Comparison of ENCODE assay signal across 21 mouse cellular contexts in the genomic region with DNA sequence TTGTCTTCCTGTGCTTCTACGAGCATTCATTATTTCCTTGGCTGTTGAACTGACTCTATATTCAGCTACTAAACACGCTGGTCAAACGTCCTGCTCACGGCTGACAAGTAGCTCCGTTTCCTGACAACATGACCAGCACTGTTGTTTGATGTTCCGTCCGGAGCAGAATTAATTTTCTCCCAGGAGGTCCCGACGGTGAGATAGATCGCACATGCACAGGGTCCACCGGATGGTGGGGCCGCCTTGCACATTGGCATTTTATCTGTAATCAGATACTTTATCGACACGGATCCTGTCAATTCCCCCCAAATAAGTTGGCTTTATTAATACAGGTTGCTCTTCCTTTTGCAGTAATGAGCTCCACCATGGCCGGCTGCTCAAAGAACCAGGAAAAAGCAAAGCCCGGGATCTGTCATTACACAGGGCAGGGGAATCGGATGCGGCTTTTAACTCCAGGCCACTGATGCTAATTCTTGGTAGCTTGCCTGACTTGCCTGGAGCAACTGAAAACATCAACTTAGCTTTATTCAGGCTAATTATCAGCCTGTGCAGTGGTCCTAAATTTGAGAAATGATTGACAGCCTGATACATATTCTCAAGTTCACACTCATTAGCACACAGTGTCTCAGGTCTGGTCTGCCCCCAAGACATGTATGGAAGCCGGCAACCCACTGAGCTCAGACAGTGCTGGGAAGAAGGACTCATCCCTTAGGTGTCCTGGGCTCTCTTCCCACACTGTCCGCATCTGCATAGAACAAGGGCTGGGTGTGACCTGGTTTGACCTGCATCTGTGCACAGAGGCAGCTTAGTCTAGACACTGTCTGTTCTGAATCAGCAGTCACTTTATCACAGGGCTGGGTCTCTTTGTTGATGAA. TPM values are rescaled to one million over a fixed set of nuclear protein-coding genes. Genes with fewer than 3 reads are reported as not detected.
DNase-seq lines count a peak whose midpoint lies in the region; ATAC-seq lines count a peak whose summit lies in the region.
"Had no signal": no experiment of that assay in that cellular context is flagged by ENCODE, and none has a peak within 500 bp of the region (broad histone marks: within the 10 kb centered on the region; RNA-seq: fewer than 3 reads in every experiment).

No protein-coding gene starts in this region.

- H3K9ac ChIP-seq in hindbrain, embryonic 13.5 days, result no peak overlapping the region
- no peak overlapping the region for H3K9ac ChIP-seq in hindbrain, embryonic 16.5 days (ENCODE audit: low read depth, low read length)
- H3K9ac ChIP-seq: heart, embryonic 13.5 days; liver, embryonic 14.5 days; neural tube, embryonic 13.5 days; stomach, embryonic 15.5 days had no signal

- H3K36me3 ChIP-seq in hindbrain, embryonic 13.5 days, result no peaks in the 10 kb centered on the region
- no peaks in the 10 kb centered on the region for H3K36me3 ChIP-seq in hindbrain, embryonic 16.5 days (ENCODE audit: control insufficient read depth, insufficient read depth, low read length)
- H3K36me3 ChIP-seq: forebrain, embryonic 10.5 days; heart, embryonic 13.5 days; neural tube, embryonic 13.5 days; stomach, embryonic 15.5 days had no signal

- H3K27me3 ChIP-seq in hindbrain, embryonic 13.5 days, result peaks cover 13% of the 10 kb centered on the region; the same call in 1 of the 2 replicates
- H3K27me3 ChIP-seq in hindbrain, embryonic 16.5 days (replicated peaks; ENCODE audit: control insufficient read depth, insufficient read depth, low read length), result no peaks in the 10 kb centered on the region

- WGBS in hindbrain, embryonic 13.5 days, result 46% methylated on average over 20 of the region's 20 CpGs
- WGBS in hindbrain, embryonic 16.5 days, result 42% methylated on average over 20 of the region's 20 CpGs

- no peak overlapping the region for H3K4me3 ChIP-seq in hindbrain, embryonic 13.5 days
- H3K4me3 ChIP-seq in hindbrain, embryonic 16.5 days (ENCODE audit: low read length), result no peak overlapping the region
- H3K4me3 ChIP-seq: forebrain, embryonic 10.5 days; heart, embryonic 13.5 days; neural tube, embryonic 13.5 days; stomach, embryonic 15.5 days had no signal

- 0 out of 2 replicates have a peak overlapping the region, but pooled peaks have one; percentile 15 for H3K4me2 ChIP-seq in hindbrain, embryonic 13.5 days
- no peak overlapping the region for H3K4me2 ChIP-seq in hindbrain, embryonic 16.5 days (ENCODE audit: low read length)
- H3K4me2 ChIP-seq: heart, embryonic 13.5 days; neural tube, embryonic 13.5 days; stomach, embryonic 15.5 days had no signal

- DNase-seq in embryo, embryonic 10 days (ENCODE audit: low spot score), result peak; percentile 30
- no peak for DNase-seq in embryo, embryonic 9.5 days (ENCODE audit: extremely low spot score)
- peak; percentile 58 for DNase-seq in retina, postnatal 1 day
- no peak for DNase-seq in retina, embryonic 14.5 days (ENCODE audit: low spot score)
- no peak for DNase-seq in urinary bladder, postnatal 10 days (ENCODE audit: low spot score)
- no peak for DNase-seq in adipocyte (ENCODE audit: low spot score)
- DNase-seq: adrenal gland, postnatal 25 days; cerebellum, adult 18-20 months; heart, postnatal 4 days; kidney, adult 11 months; kidney, postnatal 10 days; right cerebral cortex, postnatal 25 days; thymus, adult 18-20 months; thymus, postnatal 4 days had no signal

- no peaks in the 10 kb centered on the region for H3K9me3 ChIP-seq in hindbrain, embryonic 13.5 days
- no peaks in the 10 kb centered on the region for H3K9me3 ChIP-seq in hindbrain, embryonic 16.5 days (ENCODE audit: control insufficient read depth, low read length)
- H3K9me3 ChIP-seq: forebrain, embryonic 10.5 days; heart, embryonic 13.5 days; neural tube, embryonic 13.5 days; stomach, embryonic 15.5 days had no signal

- peaks cover 24% of the 10 kb centered on the region for H3K4me1 ChIP-seq in hindbrain, embryonic 13.5 days (replicated peaks)
- peaks cover 6% of the 10 kb centered on the region for H3K4me1 ChIP-seq in hindbrain, embryonic 16.5 days (ENCODE audit: control insufficient read depth, insufficient read depth, low read depth, low read length)
- H3K4me1 ChIP-seq: stomach, embryonic 15.5 days had no signal

- no peak overlapping the region for H3K27ac ChIP-seq in hindbrain, embryonic 13.5 days
- no peak overlapping the region for H3K27ac ChIP-seq in hindbrain, embryonic 16.5 days (ENCODE audit: low read depth, low read length)
- H3K27ac ChIP-seq: forebrain, embryonic 10.5 days; heart, embryonic 13.5 days; liver, embryonic 14.5 days; neural tube, embryonic 13.5 days; stomach, embryonic 15.5 days had no signal

- ATAC-seq in hindbrain, embryonic 13.5 days (ENCODE audit: low FRiP score), result no peak
- no peak; the same call in 1 of the 2 replicates for ATAC-seq in hindbrain, embryonic 16.5 days

RNA-seq across cellular contexts. Expression of a gene that starts 14.0 kb away (rescaled TPM):
- polyA plus RNA-seq in hindbrain, embryonic 13.5 days (2015; fragmentation: Nextera tagmentation; extraction: Ambion mirVana), result 1.6 and 1.9 TPM in 2 replicates
- polyA plus RNA-seq in hindbrain, embryonic 16.5 days (2015; fragmentation: Nextera tagmentation; extraction: Ambion mirVana), result 2.3 and 2.4 TPM in 2 replicates

RNA-seq across cellular contexts. Expression of a gene that starts 52.7 kb away (rescaled TPM):
- polyA plus RNA-seq in hindbrain, embryonic 13.5 days (2015; fragmentation: Nextera tagmentation; extraction: Ambion mirVana), result 10.3 and 13.5 TPM in 2 replicates
- polyA plus RNA-seq in hindbrain, embryonic 16.5 days (2015; fragmentation: Nextera tagmentation; extraction: Ambion mirVana), result 10.7 and 17.0 TPM in 2 replicates

RNA-seq across cellular contexts. Expression of a gene that starts 53.1 kb away (rescaled TPM):
- 10.0 and 12.6 TPM in 2 replicates for polyA plus RNA-seq in hindbrain, embryonic 13.5 days (2015; fragmentation: Nextera tagmentation; extraction: Ambion mirVana)
- 10.7 and 11.9 TPM in 2 replicates for polyA plus RNA-seq in hindbrain, embryonic 16.5 days (2015; fragmentation: Nextera tagmentation; extraction: Ambion mirVana)

Comparison
In these comparisons a context has a peak if more than half of its experiments do, and no peak if none do; other contexts are left out.
1. DNase-seq: peak in embryo, embryonic 10 days (single experiment) and retina, postnatal 1 day (single experiment); none in embryo, embryonic 9.5 days (single experiment), retina, embryonic 14.5 days (single experiment), urinary bladder, postnatal 10 days (single experiment) and adipocyte (single experiment).